Mouse (Mus musculus): ENCODE measurements around the gene Gm9945.

- no peak for TF ChIP-seq CTCF (IDR thresholded peaks at IDR 0.05)
- TF ChIP-seq EP300 (IDR thresholded peaks at IDR 0.05), result no peak
Measured at GRCm38 (mm10) chr11:53451361-53451760, 28.6 kb upstream of the Gm9945 start.

Data from lung, postnatal 0 days (tissue).